Mouse (Mus musculus): ENCODE results near the gene Myh7b. TPM values are rescaled to one million over a fixed set of nuclear protein-coding genes. Genes with fewer than 3 reads are reported as not detected.

Gene Myh7b
- not detected for polyA plus RNA-seq (2017; shearing (Covaris generic))

DNA sequence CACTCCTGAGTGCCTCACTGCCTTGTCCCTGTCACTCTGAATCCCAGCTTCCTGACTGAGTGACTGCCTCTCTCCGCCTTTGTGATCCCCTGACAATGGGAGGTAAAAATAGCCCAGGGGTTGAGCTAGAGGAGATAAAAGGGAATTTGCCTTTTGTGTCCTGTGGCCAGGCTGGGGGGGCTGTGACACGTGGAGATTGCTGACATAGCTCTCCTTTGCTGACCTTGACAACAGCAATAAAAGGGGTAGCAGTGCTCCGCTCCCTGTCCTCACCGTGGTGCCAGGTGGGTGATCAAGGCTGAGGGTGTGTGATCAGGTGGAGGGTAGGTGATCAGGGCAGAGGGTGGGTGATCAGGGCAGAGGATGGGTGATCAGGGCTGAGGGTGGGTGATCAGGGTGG, at the start of gene Myh7b:
TSS of gene Myh7b (plus strand) at position 235 of the 400 bp plus-strand sequence.

GRCm38 (mm10) chr2:155592137-155592853, 18.7 kb upstream of the Myh7b start, which contains the start of gene Gss:
Gene Gss, minus strand, starts transcription at chr2:155592810.

Other genes with a start within 250 kb of the Myh7b start
- gene Trp53inp2, start 230.2 kb upstream of the Myh7b start, polyA plus RNA-seq (2017; shearing (Covaris generic)): 45.4 TPM
- 21.0 TPM for gene Ncoa6, start 137.3 kb upstream of the Myh7b start, polyA plus RNA-seq (2017; shearing (Covaris generic))
- 84.0 TPM for gene Acss2, start 93.3 kb upstream of the Myh7b start, polyA plus RNA-seq (2017; shearing (Covaris generic))
- 3.3 TPM for gene Ggt7, start 93.0 kb upstream of the Myh7b start, polyA plus RNA-seq (2017; shearing (Covaris generic))
- 12.7 TPM for gene Gss, start 18.4 kb upstream of the Myh7b start, polyA plus RNA-seq (2017; shearing (Covaris generic))
- 144 TPM for gene Trpc4ap, start 81.2 kb downstream of the Myh7b start, polyA plus RNA-seq (2017; shearing (Covaris generic))
- gene Edem2, start 118.3 kb downstream of the Myh7b start, polyA plus RNA-seq (2017; shearing (Covaris generic)): 49.7 TPM
- not detected for gene Gm17581, start 124.7 kb downstream of the Myh7b start, polyA plus RNA-seq (2017; shearing (Covaris generic))
- gene Procr, start 139.9 kb downstream of the Myh7b start, polyA plus RNA-seq (2017; shearing (Covaris generic)): 0.23 TPM
- gene Mmp24, start 164.1 kb downstream of the Myh7b start, polyA plus RNA-seq (2017; shearing (Covaris generic)): 0.88 TPM
- 37.2 TPM for gene BC029722, start 208.2 kb downstream of the Myh7b start, polyA plus RNA-seq (2017; shearing (Covaris generic))
- gene Eif6, start 215.7 kb downstream of the Myh7b start, polyA plus RNA-seq (2017; shearing (Covaris generic)): 170 TPM
- gene Fam83c, start 223.6 kb downstream of the Myh7b start, polyA plus RNA-seq (2017; shearing (Covaris generic)): not detected